Mouse (Mus musculus): ENCODE results near the gene Ermn.

DNA sequence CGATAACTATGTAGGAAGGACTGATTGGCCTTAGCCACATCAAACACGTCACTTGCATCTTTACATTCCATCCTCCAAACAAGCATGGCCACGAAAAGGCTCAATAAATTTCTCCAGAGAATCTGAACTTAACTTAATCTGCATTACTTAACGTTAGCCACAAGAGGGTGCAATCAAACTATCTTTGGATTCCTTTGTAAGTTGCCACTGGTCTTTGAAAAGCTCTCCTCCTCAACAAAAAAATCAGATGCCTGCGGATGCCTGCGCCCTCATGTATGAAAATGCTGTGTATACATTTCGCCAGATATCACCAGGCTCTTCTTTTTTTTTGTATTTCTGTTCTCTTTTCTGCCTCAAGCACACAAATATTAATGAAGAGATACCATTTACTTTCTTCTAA lies 23.3 kb downstream of the Ermn start:
- peak; percentile 7; the same call in 1 of the 2 replicates for TF ChIP-seq CTCF (IDR thresholded peaks at IDR 0.05; ENCODE audit: extremely low read depth, insufficient read depth, insufficient read length, insufficient replicate concordance)
- TF ChIP-seq POLR2A (IDR thresholded peaks at IDR 0.05; ENCODE audit: low read depth, low read length) = no peak

All from spleen, adult 2 months (tissue).